Mouse (Mus musculus) neural tube, embryonic 13.5 days (tissue): Measurements from ENCODE around the gene Tifab. TPM values are rescaled to one million over a fixed set of nuclear protein-coding genes. Genes with fewer than 3 reads are reported as not detected.
A peak's percentile ranks its signal among the peaks of the same experiment; 100 is the strongest.
"Not testable (repeated sequence)": the region's sequence is repeated elsewhere in the genome, so short reads cannot be mapped to it uniquely, and the experiment has no call there.

ENCODE experiments used
- ATAC-seq: fragments of 200-750 bp; cut with Nextera tagmentation; 2 replicates; pipeline ENCODE4 v1.8.0; 2017; ENCODE audit warnings: low read depth, mild to moderate bottlenecking, moderate TSS enrichment, moderate library complexity
- H3K27ac ChIP-seq: fragments of 300-500 bp; sonication (generic); replicated peaks from 2 replicates; pipeline ENCODE4 v1.5.1; 2015; ENCODE audit warnings: moderate library complexity, mild to moderate bottlenecking, inconsistent platforms
- H3K27me3 ChIP-seq: fragments of 300-500 bp; sonication (generic); 2 replicates; pipeline ENCODE4 v1.6.1; 2015; ENCODE audit warnings: mild to moderate bottlenecking, inconsistent platforms
- H3K36me3 ChIP-seq: fragments of 300-500 bp; sonication (generic); 2 replicates; pipeline ENCODE4 v1.6.1; 2015; ENCODE audit warnings: mild to moderate bottlenecking, inconsistent platforms
- H3K4me1 ChIP-seq: fragments of 300-500 bp; sonication (generic); replicated peaks from 2 replicates; pipeline ENCODE4 v1.6.1; 2015; ENCODE audit warnings: inconsistent platforms
- H3K4me2 ChIP-seq: fragments of 300-500 bp; sonication (generic); 2 replicates; pipeline ENCODE4 v1.6.1; 2015; ENCODE audit warnings: inconsistent platforms, mild to moderate bottlenecking, moderate library complexity
- H3K4me3 ChIP-seq: fragments of 300-500 bp; sonication (generic); 2 replicates; pipeline ENCODE4 v1.5.1; 2015; ENCODE audit warnings: mild to moderate bottlenecking, inconsistent platforms
- H3K9ac ChIP-seq: fragments of 300-500 bp; sonication (generic); 2 replicates; pipeline ENCODE4 v1.6.1; 2015; ENCODE audit warnings: moderate library complexity, mild to moderate bottlenecking, inconsistent platforms
- H3K9me3 ChIP-seq: fragments of 300-500 bp; sonication (generic); 2 replicates; pipeline ENCODE4 v1.6.1; 2016; ENCODE audit warnings: inconsistent platforms
- WGBS: fragments of 180-500 bp; shearing (Covaris S2); methylation state at CpG from one replicate; pipeline ENCODE4 v1.1.7; 2015; 5-methylcytosine and 5-hydroxymethylcytosine counted together
- polyA plus RNA-seq: library from polyadenylated mRNA; unstranded; fragments of >200 nt; fragmentation: Nextera tagmentation; extraction: Ambion mirVana; gene quantifications from 2 replicates; pipeline ENCODE4 v1.2.1, GENCODE M21; 2015

The Tifab gene
- polyA plus RNA-seq, 1 experiment from 2014 or later = 1.6 TPM

DNA sequence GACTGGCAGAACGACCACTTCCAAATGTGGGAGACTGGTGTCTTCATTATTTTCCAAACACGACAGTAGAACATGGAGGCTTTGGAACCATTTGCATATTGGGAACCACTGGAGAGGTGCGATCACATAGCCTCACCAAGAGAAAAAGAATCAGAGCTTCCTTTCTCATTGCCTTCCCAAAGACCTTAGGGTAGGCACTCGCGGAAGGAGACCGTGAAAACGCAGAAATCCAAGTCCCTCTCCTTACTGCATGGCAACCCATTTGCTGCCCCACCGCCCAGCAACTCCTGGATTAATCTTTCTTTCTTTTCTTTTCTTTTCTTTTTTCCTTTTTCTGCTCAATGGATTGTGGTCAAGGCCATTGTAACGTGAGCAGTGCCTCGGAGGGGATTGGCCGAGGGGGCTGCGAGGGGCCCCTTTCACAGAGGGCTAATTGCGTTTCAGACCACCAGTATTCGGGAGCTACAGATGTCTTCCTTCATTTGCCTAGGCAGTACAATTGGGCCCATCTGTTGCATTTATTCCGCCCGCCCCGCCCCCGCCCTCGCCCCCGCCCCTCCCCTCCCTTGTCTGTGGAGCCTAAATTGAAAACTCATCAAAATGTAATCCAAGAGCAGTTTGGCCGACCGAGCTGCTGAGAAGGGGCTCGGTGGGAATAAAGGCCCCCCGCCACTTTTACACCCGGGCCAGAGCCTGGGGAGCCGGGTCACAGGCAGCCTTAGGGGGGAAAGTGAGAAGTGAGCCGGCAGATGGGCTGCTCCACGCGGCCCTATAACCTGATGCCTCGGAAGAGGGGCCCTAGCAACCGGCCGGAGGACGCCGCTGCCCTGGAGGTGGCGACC lies 29.8 kb upstream of the Tifab start:
- peak; percentile 65 for ATAC-seq
- H3K4me1 ChIP-seq = peaks cover 15% of the 10 kb centered on the region
- H3K36me3 ChIP-seq = no peaks in the 10 kb centered on the region
- 2% methylated on average over 35 of the region's 35 CpGs for WGBS
- peaks cover 87% of the 10 kb centered on the region for H3K27me3 ChIP-seq
- no peak overlapping the region for H3K9ac ChIP-seq
- H3K4me2 ChIP-seq = peak overlapping the region; percentile 43
- no peak overlapping the region for H3K4me3 ChIP-seq
- no peak overlapping the region; the same call in 1 of the 2 replicates for H3K27ac ChIP-seq
- H3K9me3 ChIP-seq = 0 out of 2 replicates have a peak, but pooled peaks cover 15% of the 10 kb centered on the region

DNA sequence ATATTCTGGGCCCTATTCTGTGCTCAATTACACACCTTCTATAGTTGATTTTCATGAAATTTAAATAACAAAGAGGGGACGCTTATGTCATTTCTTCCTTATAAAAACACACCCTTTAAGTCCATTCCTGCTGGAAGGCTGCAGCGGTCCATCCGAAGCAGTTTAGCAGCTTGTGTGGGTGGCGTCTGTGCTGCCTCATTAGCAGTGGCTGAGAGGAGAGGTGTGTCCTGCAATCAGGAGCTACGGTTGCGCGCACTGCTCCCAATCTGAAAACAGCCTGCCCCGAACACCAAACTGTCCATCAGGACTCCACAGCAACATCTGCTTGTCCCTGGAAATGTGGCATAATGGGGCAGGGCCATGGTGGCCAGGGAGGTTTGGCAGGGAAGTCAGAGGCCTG lies 20.8 kb upstream of the Tifab start:
- H3K4me1 ChIP-seq = peaks cover 9% of the 10 kb centered on the region; the same call in 1 of the 2 replicates
- H3K36me3 ChIP-seq = no peaks in the 10 kb centered on the region
- no peak overlapping the region for H3K27ac ChIP-seq

DNA sequence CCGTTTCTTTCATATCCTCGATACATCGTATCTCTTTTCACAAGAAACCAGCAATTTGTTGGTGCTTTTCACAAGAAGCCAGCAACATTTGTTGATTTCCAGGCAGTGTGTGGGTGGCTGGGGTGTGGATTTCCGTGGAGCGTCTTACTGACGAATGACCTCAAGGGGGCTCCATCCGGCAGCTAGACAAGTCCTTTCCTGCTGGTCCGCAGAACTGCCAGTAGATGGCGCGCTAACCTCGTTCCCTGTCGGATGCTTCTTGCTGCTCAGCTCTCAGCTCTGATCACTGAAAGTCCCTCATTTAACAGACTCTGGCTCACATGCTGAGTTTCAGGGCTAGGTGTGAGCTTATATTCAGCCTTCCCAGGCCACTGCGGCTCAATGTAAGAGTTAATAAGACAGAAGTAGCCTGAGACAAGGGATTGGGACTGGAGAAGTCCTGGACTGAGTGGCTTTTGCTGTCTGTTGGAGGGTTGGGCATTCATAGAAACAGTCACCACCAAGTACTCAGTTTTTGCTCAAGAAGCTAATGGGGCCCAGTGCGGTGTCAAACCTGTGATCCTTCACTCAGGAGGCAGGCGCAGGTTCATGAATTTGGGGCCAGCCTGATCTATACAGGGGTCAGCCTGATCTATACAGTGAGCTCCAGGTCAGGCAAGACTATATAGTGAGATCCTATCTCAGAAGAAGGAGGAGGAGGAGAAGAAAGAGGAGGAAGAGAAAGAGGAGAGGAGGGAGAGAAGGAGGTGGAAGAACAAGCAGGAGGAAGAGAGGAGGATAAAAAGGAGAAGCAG lies 19.0 kb upstream of the Tifab start:
- Histone ChIP-seq H3K4me1 (peaks cover 9% of the 10 kb centered on the region; the same call in 1 of the 2 replicates), H3K36me3 (no peaks in the 10 kb centered on the region), H3K27me3 (peaks cover 54% of the 10 kb centered on the region), H3K4me3 (no peak overlapping the region), H3K9ac (peak overlapping the region; percentile 50; the same call in 1 of the 2 replicates), H3K27ac (0 out of 2 replicates have a peak overlapping the region, but pooled peaks have one; percentile 46), H3K4me2 (peak overlapping the region; percentile 32), H3K9me3 (no peaks in the 10 kb centered on the region)
- 12% methylated on average over 15 of the region's 15 CpGs for WGBS
- peak; percentile 74 for ATAC-seq

More for the DNA sequence above, 20.8 kb upstream of the Tifab start:
- H3K9ac ChIP-seq = no peak overlapping the region
- H3K27me3 ChIP-seq = peaks cover 68% of the 10 kb centered on the region
- H3K4me2 ChIP-seq = no peak overlapping the region
- H3K4me3 ChIP-seq = no peak overlapping the region
- WGBS = 33% methylated on average over 8 of the region's 8 CpGs
- H3K9me3 ChIP-seq = no peaks in the 10 kb centered on the region
- no peak for ATAC-seq

DNA sequence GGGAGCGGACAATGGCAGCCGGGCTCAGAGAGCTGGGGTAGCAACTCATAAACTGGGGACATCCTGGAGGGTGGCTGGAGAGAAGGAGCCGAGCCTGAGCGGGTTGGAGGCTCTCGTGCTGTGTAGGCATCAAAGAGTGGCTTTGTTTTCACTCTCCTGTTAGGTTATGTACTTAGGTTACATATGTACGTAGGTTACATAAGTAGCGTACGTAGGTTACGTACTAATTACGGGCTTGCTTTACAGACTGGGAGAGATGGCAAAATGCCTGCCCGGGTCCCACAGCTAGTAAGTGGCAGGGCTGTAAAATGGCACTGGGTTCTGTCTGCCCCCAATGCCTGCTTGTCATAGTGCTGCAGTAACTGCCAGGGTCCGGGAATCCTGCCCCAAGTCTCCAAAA lies 18.3 kb upstream of the Tifab start:
- Histone ChIP-seq H3K4me2 (peak overlapping the region; percentile 32), H3K27me3 (peaks cover 52% of the 10 kb centered on the region)
- ATAC-seq = peak; percentile 70

DNA sequence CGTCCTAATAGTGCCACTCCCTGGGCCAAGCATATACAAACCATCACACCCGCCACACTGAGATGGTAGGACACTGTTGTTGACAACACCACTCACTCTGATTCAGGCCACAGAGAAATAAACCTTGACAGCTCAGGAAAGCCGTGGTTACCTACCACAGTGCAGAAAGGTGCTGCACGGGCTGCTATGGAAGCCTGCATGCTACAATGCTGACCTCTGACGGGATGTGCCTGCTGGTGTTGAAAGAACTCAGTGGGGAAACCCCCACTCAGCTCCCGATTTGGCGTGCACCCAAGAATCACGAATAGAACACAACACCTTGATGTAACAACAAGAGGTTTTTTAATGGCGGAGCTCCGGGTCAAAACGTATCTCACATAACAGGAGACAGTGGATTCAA lies 17.1 kb upstream of the Tifab start:
- H3K4me3 ChIP-seq, H3K36me3 ChIP-seq, H3K9me3 ChIP-seq, ATAC-seq, H3K4me1 ChIP-seq, H3K4me2 ChIP-seq, H3K27ac ChIP-seq, H3K9ac ChIP-seq: not testable (repeated sequence)
- 84% methylated on average over 11 of the region's 11 CpGs for WGBS
- H3K27me3 ChIP-seq = peaks cover 45% of the 10 kb centered on the region

More for the DNA sequence above, 18.3 kb upstream of the Tifab start:
- H3K4me3 ChIP-seq = no peak overlapping the region
- H3K9me3 ChIP-seq = no peaks in the 10 kb centered on the region
- peak overlapping the region; percentile 50 for H3K9ac ChIP-seq
- peaks cover 9% of the 10 kb centered on the region; the same call in 1 of the 2 replicates for H3K4me1 ChIP-seq
- WGBS = 44% methylated on average over 12 of the region's 12 CpGs
- 0 out of 2 replicates have a peak overlapping the region, but pooled peaks have one; percentile 46 for H3K27ac ChIP-seq
- no peaks in the 10 kb centered on the region for H3K36me3 ChIP-seq

DNA sequence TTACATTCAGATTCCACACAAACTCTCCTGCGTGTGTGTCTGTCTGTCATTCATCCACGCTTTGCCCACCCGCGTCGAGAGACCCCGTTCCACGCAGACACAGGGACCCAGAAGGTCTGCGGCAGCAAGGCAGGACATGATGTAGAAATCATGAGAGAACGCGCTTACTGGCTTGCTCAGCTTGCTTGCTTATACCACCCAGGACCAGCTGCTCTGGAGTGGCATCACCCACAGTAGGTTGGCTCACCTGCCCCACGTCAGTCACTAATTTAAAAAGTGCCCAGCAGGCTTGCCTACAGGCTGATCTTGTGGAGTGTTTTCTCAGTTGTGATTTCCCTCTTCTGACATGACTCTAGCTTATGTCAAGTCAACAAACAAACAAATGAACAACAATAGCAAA lies 15.5 kb upstream of the Tifab start:
- not testable (repeated sequence) for H3K9me3 ChIP-seq, H3K4me1 ChIP-seq, H3K9ac ChIP-seq, H3K4me3 ChIP-seq, H3K36me3 ChIP-seq, H3K27ac ChIP-seq, ATAC-seq, H3K4me2 ChIP-seq
- H3K27me3 ChIP-seq = peaks cover 28% of the 10 kb centered on the region
- 95% methylated on average over 11 of the region's 11 CpGs for WGBS

DNA sequence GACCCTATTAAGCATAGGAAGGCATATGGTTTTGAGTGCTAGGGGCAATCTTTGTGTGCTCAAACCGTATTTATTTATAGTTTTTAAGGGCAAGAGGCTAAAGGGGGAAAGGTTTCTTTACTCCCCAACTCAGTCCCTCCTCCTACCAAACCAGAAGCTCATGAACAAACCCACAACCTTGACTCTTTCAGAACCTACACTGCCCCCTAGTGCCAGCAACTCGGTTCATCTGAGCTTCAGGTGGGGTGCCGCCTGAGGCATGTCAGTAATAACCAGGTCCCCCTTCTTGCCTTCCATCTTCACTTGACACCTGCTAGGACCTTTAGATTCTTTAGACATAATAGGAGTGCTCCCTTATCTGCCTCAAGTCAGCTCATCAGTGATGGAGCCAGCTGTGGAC lies 12.5 kb upstream of the Tifab start:
- Histone ChIP-seq H3K27me3 (peaks cover 6% of the 10 kb centered on the region; the same call in 1 of the 2 replicates), H3K9me3 (no peaks in the 10 kb centered on the region; the same call in 1 of the 2 replicates), H3K36me3 (no peaks in the 10 kb centered on the region), H3K27ac (no peak overlapping the region), H3K4me1 (no peaks in the 10 kb centered on the region), H3K4me3 (no peak overlapping the region), H3K4me2 (no peak overlapping the region), H3K9ac (no peak overlapping the region)
- 45% methylated on average over 3 of the region's 3 CpGs for WGBS
- no peak for ATAC-seq

DNA sequence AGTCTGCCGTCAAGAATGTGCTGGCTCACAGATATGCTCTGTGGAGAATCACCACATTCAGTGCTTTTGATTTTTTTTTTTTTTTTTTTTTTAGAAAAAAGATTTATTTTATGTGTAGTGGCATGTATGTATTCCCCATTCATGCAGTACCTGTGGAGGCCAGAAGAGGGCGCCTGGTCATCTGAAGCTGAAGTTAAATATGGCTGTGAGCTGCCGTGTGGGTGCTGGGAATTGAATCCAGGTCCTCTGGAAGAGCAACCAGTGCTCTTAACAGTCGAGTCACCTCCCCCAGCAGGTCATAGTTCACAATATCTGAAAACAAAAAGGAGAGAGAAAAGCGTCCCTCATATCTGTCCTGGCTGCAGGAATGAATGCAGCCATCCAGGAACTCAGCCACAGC lies 11.0 kb upstream of the Tifab start:
- no peak overlapping the region for H3K4me2 ChIP-seq
- no peaks in the 10 kb centered on the region; the same call in 1 of the 2 replicates for H3K9me3 ChIP-seq
- no peak overlapping the region for H3K4me3 ChIP-seq
- no peaks in the 10 kb centered on the region for H3K36me3 ChIP-seq
- no peaks in the 10 kb centered on the region for H3K4me1 ChIP-seq
- ATAC-seq = no peak
- no peak overlapping the region for H3K9ac ChIP-seq
- 78% methylated on average over 5 of the region's 5 CpGs for WGBS
- H3K27me3 ChIP-seq = peaks cover 6% of the 10 kb centered on the region; the same call in 1 of the 2 replicates
- no peak overlapping the region for H3K27ac ChIP-seq

DNA sequence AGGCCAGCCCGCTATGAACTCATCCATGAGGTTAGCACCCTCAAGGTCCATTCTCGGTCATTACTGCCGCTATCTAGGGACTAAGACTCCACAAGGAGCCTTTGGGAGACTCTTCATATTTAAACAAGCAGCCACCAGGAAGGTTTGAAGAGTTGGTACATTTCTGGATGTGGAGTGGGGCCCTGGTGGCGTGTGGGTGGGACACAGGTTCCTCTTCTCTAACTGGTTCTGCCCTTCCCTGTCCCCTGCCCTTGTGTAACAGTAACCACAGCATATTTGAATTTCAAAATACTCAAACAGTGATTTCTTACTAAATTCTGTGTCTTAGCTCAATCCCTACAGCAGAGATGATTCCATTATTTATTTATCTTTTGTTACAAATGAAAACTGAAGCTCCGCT lies 5.0 kb upstream of the Tifab start:
- Histone ChIP-seq H3K4me1 (no peaks in the 10 kb centered on the region), H3K27ac (no peak overlapping the region), H3K9ac (no peak overlapping the region), H3K9me3 (no peaks in the 10 kb centered on the region; the same call in 1 of the 2 replicates), H3K4me3 (no peak overlapping the region), H3K4me2 (no peak overlapping the region), H3K27me3 (no peaks in the 10 kb centered on the region), H3K36me3 (no peaks in the 10 kb centered on the region)
- no peak for ATAC-seq
- WGBS = 81% methylated on average over 5 of the region's 5 CpGs

DNA sequence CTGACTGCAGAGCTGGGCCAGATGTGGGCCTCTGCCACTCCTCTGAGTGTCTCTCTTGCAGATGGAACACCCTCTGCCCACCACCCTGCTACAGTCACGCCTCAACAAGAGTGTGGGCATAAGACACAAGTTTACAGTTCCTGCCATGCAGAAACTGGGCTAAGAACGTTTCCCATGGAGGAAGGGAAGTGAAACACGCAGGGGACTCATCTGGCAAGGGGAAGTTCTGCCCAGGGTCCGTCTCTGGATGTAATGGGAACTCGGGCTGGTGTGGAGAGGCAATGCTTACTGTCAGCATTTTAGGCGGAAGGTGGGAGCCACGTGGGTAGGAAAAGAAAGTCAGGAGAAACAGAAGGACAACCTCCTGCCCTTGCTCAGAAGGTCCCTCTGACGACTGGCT lies 2.7 kb upstream of the Tifab start:
- Histone ChIP-seq H3K4me2 (no peak overlapping the region), H3K4me1 (no peaks in the 10 kb centered on the region), H3K9me3 (no peaks in the 10 kb centered on the region), H3K9ac (no peak overlapping the region), H3K4me3 (no peak overlapping the region), H3K36me3 (no peaks in the 10 kb centered on the region), H3K27me3 (no peaks in the 10 kb centered on the region), H3K27ac (no peak overlapping the region)
- WGBS = 78% methylated on average over 8 of the region's 8 CpGs
- no peak for ATAC-seq

DNA sequence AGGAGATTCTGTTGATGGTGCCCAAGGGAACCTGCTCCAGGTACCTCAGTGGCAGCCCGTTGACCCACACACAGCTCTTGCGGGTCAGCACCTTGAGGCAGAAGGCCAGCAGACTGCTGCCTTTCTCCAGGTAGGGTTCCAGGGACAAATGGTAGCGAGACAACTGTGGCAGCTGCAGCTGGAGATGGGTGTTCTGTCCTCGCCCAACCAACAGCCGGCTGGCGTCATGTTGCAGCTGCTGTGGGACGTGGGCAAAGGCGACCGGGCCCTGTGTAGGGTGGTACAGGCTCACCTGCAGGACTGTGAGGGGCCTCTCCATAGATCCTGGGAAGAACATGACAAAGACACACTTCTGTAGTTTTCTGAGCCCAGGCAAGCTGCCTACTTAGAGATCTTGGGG lies 2.4 kb downstream of the Tifab start:
- Histone ChIP-seq H3K9me3 (no peaks in the 10 kb centered on the region), H3K4me3 (no peak overlapping the region), H3K36me3 (no peaks in the 10 kb centered on the region), H3K27ac (no peak overlapping the region), H3K4me2 (no peak overlapping the region), H3K9ac (no peak overlapping the region), H3K4me1 (no peaks in the 10 kb centered on the region), H3K27me3 (no peaks in the 10 kb centered on the region; the same call in none of the 2 replicates)
- ATAC-seq = no peak
- 93% methylated on average over 9 of the region's 9 CpGs for WGBS

DNA sequence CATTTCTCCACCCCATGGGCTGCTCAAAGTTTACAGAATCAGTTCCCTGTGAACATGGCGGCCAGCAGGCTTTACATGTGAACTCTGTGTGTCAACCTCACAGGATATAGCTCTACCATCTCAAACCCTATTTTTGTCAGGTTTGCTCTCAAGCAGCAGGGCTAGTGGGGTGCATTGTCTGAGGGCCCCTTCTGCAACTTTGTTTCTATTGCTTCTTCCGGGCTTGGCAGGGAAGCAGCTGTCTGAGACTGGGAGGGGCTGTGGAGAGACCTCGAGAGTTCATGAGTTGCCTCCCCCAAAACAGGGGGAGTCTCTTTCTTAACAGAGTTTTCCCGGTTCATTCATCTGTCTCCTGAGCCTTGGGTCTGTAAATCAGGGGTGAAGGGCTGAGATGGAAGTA lies 2.8 kb downstream of the Tifab start:
- H3K9me3 ChIP-seq = no peaks in the 10 kb centered on the region
- WGBS = 55% methylated on average over 4 of the region's 4 CpGs

More for the DNA sequence above, 2.8 kb downstream of the Tifab start:
- H3K4me1 ChIP-seq = no peaks in the 10 kb centered on the region
- H3K4me3 ChIP-seq = no peak overlapping the region
- ATAC-seq = no peak
- H3K36me3 ChIP-seq = no peaks in the 10 kb centered on the region
- no peak overlapping the region for H3K9ac ChIP-seq
- H3K4me2 ChIP-seq = no peak overlapping the region
- H3K27me3 ChIP-seq = no peaks in the 10 kb centered on the region; the same call in none of the 2 replicates
- H3K27ac ChIP-seq = no peak overlapping the region
